Mouse (Mus musculus) neutrophil, adult 65 days (primary cell): ENCODE results near the gene 4632433K11Rik. TPM values are rescaled to one million over a fixed set of nuclear protein-coding genes. Genes with fewer than 3 reads are reported as not detected.

Source experiments
- total RNA-seq: library from RNA; stranded (reverse); gene quantifications from 2 replicates; pipeline ENCODE4 v1.2.4, GENCODE M21; 2023

4632433K11Rik gene
- 0.98 TPM in 1 of 2 replicates, not detected in the other for total RNA-seq

GRCm38 (mm10) chr7:5033818-5034217, at the start of gene 4632433K11Rik:
Gene 4632433K11Rik (plus strand): TSS chr7:5034118.

DNA sequence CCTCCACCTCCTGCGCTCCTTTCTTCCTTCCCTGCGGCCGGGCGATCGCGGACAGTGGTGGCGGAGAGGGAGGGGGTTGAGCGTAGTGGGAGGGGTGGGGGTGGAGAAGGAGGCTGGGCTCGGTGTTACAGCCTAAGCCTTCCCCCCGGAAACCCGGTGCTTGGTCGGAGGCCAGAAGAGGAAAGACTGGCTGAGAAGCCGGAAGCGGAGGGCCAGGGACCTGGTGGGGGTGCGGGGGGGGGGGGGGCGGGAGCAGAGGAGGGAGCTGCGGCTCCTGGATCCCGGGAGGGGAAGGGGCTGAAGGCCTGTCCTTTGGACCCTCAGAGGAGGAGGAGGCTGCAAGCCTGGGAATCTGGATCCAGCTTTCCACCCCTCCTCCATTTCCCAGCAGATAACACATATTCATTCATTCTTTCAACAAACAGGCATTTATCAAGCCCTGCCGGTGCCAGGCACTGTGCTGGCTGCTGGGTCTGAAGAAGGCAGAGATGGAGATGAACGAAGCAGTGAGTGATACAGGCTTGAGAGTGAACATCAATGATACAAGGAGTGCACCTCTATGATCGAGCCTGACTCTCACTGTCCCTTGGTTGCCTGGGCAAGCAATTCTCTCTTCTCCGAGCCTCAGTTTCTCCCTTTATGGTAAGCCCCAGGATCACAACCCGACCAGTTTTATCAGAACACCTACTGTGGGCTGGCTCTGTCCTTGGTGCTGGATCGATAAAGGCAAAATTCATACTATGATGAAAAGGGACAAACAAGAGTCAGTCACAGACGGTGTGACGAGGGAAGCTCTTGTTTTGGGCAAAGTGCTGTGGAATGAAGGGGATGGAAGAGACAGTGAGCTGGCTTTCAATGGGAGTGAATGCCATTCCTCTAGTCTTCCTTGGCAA, 37.7 kb upstream of the 4632433K11Rik start, which contains the start of gene Zfp579:
Gene Zfp579 (minus strand): TSS at position 156 of the 893 bp plus-strand sequence.

DNA sequence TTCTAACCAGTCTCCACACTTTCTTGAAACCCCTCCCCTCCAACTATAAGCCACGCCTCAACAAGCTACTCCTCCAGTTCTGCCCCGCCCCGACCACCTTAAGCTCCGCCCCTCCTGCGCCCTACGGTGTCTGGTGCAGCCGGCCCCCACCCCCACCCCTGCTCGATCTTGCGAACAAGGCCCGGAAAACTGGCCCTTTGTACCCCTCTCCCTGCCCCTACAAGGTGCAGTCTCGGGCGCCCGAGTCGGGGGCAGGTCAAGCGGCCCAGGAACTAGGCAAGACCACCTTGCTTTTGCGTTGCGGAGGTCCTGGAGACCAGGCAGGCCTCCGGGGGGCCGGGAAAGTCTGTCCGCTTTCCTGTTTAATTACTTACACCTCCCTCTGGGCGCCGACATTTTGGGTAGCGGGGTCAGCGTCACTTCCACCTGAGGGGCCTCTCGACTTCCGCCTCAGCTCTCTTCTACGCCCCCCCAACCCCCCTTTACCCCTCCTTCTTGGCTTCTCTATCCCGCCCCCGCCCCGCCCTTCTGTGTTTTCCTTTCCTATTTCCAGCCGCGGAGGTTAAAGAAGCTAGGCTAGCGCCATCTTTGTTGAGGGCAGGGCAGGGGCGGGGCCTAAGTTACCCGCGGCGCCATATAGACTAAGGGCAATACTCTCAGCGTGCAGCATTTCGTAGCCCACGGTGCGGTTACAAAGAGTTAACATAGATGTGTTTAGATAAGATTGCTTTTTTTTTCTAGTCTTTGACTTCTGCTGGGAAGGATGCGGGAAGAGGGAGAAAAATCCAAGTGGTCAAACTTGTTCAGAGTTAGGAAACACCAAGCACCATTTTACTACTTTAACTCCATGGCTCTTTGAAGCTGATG, 19.4 kb upstream of the 4632433K11Rik start, which contains the start of the genes Zfp524 and Fiz1:
Gene Zfp524 (plus strand): TSS at position 165 of the 867 bp plus-strand sequence.
Gene Fiz1 (minus strand): TSS at position 447 of the 867 bp plus-strand sequence.

DNA sequence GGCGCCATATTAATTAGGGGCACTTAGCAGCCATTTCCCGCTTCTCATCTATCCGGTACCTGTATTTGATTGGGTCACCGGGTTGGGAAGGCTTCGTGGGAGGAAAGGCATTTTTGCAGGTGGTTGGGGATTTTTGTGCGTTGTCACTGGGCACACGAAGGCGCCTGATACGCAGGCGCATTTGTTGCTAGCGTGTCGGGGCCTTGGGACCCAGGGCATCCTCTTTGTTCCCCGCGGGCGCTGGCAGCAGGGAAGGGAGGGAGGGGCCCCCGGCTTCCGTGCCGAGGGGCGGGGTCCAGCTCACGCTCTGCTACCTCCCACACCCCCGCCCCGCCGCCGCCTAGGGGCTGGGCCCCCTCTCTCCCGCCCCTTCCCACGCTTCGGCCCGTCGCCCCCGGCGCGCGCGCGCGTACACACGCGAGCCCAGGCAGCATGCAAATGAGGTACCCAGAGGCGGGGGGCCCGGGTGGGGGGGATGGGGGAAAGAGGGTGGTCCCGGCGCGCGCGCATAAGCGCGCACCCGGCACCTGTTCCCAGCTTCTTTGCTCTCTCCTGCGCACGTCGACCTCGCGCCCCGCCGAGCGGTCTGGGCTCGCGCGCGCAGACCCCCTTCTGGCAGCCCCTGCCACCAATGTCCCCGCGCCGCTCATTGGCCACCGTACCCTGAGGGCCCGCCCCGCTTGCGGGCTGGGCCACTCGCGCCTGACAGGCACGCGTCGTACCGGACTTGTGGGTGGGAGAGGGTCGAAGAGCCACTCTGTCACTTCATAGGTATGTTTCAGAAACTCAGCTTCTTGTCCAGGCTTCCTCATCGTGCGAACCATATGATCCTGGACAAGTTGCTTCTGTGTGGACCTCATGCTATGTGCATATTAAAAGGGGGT, 18.6 kb upstream of the 4632433K11Rik start, which contains the start of gene Gm44973:
Gene Gm44973 (plus strand): TSS at position 379 of the 884 bp plus-strand sequence.

DNA sequence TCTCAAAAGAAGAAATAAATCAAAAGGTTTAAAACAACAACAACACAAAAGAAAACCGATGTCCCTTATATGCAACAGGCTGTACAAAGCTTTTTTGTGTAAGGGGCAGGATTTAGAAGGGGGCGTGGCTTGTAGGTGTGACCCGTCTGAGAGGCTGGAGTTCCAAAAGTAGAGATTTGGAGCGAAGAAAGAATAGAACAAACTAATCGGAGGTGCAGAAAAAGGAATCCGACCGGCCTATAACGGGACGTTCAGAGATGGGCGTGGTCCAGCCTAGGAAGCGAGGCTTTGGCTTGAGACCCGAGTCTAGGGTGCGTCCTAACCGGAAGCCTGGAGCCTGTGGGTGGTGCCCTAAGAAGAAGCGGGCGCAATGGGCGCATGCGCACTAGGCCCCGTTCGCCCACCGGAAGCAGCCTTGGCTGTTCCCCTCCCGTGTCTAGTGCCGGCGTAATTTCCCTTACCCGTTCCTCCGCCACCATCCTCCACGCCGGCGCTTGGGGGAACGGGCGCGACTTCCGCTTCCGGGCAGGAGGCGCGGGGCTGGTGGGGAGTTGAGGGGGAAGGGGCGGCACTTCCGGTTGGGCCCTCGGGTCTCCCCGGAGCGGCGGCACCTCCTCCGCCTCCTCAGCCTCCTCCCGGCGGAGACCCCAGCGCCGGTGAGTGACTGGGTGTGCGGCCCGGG, 13.8 kb upstream of the 4632433K11Rik start, which contains the start of the genes Zfp865 and Ccdc106:
Gene Zfp865 (plus strand): TSS at position 377 of the 682 bp plus-strand sequence.
Gene Ccdc106 (plus strand): TSS at position 554 of the 682 bp plus-strand sequence.

GRCm38 (mm10) chr7:5038109-5038732, 4.3 kb downstream of the 4632433K11Rik start, which contains the start of gene Zfp784:
Gene Zfp784 (minus strand): TSS chr7:5038446.

DNA sequence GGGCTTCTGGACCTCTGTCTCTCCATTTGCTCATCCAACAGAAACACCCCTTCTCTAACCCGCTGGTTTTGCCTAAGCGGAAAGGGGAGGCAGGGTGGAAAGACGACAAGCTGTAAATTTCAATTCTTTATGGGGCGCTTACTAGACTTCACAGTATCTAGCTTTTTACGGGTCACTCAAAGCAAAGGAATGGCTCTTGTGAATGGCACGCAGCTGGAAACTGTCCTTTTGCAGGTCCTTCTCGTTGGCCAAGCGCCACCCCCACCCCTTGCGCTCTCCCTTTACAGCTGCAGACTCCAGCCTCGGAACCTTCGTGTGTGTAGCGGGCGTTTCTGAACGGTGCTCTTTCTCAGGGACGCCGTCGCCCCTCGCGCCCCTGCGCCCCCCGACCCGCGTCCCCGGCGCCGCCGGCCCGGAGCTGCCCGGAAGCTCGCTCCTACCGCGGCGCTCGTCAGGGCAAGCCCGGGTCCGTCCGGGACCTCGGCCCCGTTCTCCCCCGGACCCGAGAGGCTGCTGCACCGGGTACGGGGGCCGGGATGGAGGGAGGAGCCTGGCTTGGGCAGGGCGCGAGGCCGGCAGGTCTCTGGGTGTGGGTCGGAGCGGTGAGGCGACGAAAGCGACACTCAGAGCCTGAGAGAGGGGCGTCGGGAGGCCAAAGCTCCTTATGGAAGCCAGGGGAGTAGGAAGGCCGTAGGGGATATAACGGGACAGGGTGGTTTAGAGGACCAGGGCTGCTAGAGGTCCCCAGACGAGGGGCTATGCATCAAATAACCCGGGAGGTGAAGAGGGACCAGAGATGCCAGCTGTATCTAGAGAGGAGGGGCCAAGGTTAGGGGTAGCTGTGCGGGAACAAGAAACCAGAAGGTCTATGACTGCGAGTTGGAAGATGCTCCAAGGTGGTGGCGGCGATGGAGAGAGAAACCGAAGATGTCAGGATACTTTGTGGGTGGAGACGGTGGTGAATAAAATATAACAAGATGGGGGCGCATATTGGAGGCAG, 17.6 kb downstream of the 4632433K11Rik start, which contains the start of gene Zfp580:
Gene Zfp580 (plus strand): TSS at position 346 of the 1,000 bp plus-strand sequence.

DNA sequence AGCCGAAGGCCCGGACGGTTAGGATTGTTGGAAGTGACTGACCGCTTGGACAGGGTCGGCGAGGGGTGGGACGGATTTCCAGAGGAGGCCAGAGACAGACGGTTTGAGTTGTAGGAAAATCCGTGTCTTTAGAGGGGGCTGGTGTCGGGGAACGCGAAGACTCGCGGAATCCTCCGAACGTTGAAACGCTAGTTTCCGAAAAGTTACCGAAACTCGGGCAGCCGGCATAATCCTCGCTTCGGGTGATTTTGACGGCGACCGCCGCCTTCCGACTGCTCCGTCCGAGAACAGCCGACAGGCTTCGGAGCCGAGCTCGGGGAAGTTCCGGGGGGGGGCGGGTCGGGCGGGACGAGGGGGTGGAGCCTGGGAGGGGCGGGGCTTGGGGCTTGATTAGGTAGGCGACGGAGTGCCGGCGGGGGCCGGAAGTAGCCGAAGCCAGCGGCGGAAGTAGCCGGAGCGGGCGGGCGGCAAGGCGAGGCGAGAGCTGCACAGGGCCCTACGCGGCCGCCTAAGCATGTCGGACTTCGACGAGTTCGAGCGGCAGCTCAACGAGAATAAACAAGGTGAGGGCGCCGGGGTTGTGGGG, 27.9 kb downstream of the 4632433K11Rik start, which contains the start of gene U2af2:
Gene U2af2 (plus strand): TSS at position 370 of the 586 bp plus-strand sequence.

GRCm38 (mm10) chr7:5080010-5080751, 46.3 kb downstream of the 4632433K11Rik start, which contains the start of gene Epn1:
Gene Epn1 (plus strand): TSS chr7:5080235.

Other genes with a start within 250 kb of the 4632433K11Rik start
- 0.95 and 2.3 TPM in 2 replicates for gene Tmem238, start 244.5 kb upstream of the 4632433K11Rik start, total RNA-seq
- gene Rpl28, start 241.2 kb upstream of the 4632433K11Rik start, total RNA-seq: 636 and 649 TPM in 2 replicates
- gene Ube2s, start 221.5 kb upstream of the 4632433K11Rik start, total RNA-seq: 188 and 216 TPM in 2 replicates
- 1.0 TPM in 1 of 2 replicates, not detected in the other for gene Shisa7, start 189.4 kb upstream of the 4632433K11Rik start, total RNA-seq
- 4.1 and 4.4 TPM in 2 replicates for gene Isoc2b, start 163.9 kb upstream of the 4632433K11Rik start, total RNA-seq
- gene Isoc2a, start 157.0 kb upstream of the 4632433K11Rik start, total RNA-seq: 6.0 and 6.2 TPM in 2 replicates
- not detected in 2 replicates for gene Gm36210, start 127.6 kb upstream of the 4632433K11Rik start, total RNA-seq
- gene Zfp628, start 118.9 kb upstream of the 4632433K11Rik start, total RNA-seq: 13.2 and 16.2 TPM in 2 replicates
- 1.7 and 1.9 TPM in 2 replicates for gene Nat14, start 112.1 kb upstream of the 4632433K11Rik start, total RNA-seq
- 0.44 TPM in 1 of 2 replicates, not detected in the other for gene Ssc5d, start 108.3 kb upstream of the 4632433K11Rik start, total RNA-seq
- not detected in 2 replicates for gene Sbk2, start 69.7 kb upstream of the 4632433K11Rik start, total RNA-seq
- gene Sbk3, start 63.0 kb upstream of the 4632433K11Rik start, total RNA-seq: not detected in 2 replicates
- 3.4 and 6.0 TPM in 2 replicates for gene Zfp579, start 38.0 kb upstream of the 4632433K11Rik start, total RNA-seq
- gene Zfp524, start 19.7 kb upstream of the 4632433K11Rik start, total RNA-seq: 11.9 and 12.6 TPM in 2 replicates
- gene Fiz1, start 19.4 kb upstream of the 4632433K11Rik start, total RNA-seq: 26.5 and 31.4 TPM in 2 replicates
- gene Gm44973, start 18.6 kb upstream of the 4632433K11Rik start, total RNA-seq: not detected in 2 replicates
- 38.0 and 47.1 TPM in 2 replicates for gene Zfp865, start 13.7 kb upstream of the 4632433K11Rik start, total RNA-seq
- gene Ccdc106, start 13.6 kb upstream of the 4632433K11Rik start, total RNA-seq: 0.29 and 0.98 TPM in 2 replicates
- 2.0 and 2.2 TPM in 2 replicates for gene Zfp784, start 4.3 kb downstream of the 4632433K11Rik start, total RNA-seq
- gene Zfp580, start 17.4 kb downstream of the 4632433K11Rik start, total RNA-seq: 0.98 and 1.2 TPM in 2 replicates
- gene U2af2, start 28.0 kb downstream of the 4632433K11Rik start, total RNA-seq: 219 and 291 TPM in 2 replicates
- 143 and 147 TPM in 2 replicates for gene Epn1, start 46.1 kb downstream of the 4632433K11Rik start, total RNA-seq
- gene Rfpl4, start 82.8 kb downstream of the 4632433K11Rik start, total RNA-seq: not detected in 2 replicates
- 0.41 TPM in 1 of 2 replicates, not detected in the other for gene Rasl2-9, start 91.8 kb downstream of the 4632433K11Rik start, total RNA-seq
- not detected in 2 replicates for gene Vmn1r55, start 115.6 kb downstream of the 4632433K11Rik start, total RNA-seq
- gene Vmn1r56, start 162.6 kb downstream of the 4632433K11Rik start, total RNA-seq: not detected in 2 replicates
- not detected in 2 replicates for gene Vmn1r57, start 184.4 kb downstream of the 4632433K11Rik start, total RNA-seq